Mouse (Mus musculus) heart, adult 10 weeks (tissue): ENCODE results near the gene Hs6st2. TPM values are rescaled to one million over a fixed set of nuclear protein-coding genes. Genes with fewer than 3 reads are reported as not detected.

Experiments used
- polyA plus RNA-seq: library from polyadenylated mRNA; stranded (reverse); fragments of 350-450 nt; fragmentation: Illumina TruSeq; extraction: RNeasy Lipid Tissue Mini Kit (QIAGEN cat#74804); gene quantifications from one replicate; pipeline ENCODE4 v1.2.3, GENCODE M21; 2014; ENCODE audit warnings: low read depth, low replicate concordance

Hs6st2 gene
- polyA plus RNA-seq = 0.47 TPM

GRCm38 (mm10) chrX:51681756-51682155 is at the start of gene Hs6st2:
TSS of gene Hs6st2 (minus strand) at chrX:51681856.

Other genes starting within 250 kb of the Hs6st2 start
- not detected for gene Usp26, start 119.4 kb upstream of the Hs6st2 start, polyA plus RNA-seq